Mouse (Mus musculus) lung, postnatal 36 days (tissue): ENCODE results near the gene Bnipl.

Experiments
- DNase-seq: peaks from one replicate; pipeline ENCODE4 v3.0.0; 2022; ENCODE audit warnings: mixed read lengths

Gene Bnipl

DNA sequence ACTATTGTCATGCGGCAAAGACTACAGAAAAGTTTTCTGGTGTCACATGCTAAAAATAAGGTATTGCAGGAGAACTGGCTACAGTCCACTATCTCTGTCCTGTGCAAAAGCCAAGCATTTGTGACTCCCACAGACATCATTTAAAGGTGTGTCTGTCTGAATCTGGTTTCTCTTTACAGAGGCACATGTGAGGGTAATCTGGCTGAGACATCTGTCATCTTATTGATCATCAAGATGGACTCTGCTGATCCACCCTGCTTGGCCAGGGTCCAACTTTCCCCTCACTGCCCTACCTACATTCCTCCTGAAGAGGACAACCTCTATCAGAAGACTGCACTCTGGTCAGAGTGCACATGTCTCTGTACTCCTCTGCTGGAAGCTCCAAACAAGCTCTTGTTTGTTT lies 26.2 kb upstream of the Bnipl start:
- no peak for DNase-seq

GRCm38 (mm10) chr3:95276428-95276934 lies 25.5 kb upstream of the Bnipl start:
- no peak for DNase-seq

- no peak for DNase-seq
Measured at GRCm38 (mm10) chr3:95275161-95275560, 24.2 kb upstream of the Bnipl start.

- no peak for DNase-seq
Measured at GRCm38 (mm10) chr3:95274453-95274852, 23.5 kb upstream of the Bnipl start.

- DNase-seq = no peak
Measured at GRCm38 (mm10) chr3:95273471-95273870, 22.5 kb upstream of the Bnipl start.

DNA sequence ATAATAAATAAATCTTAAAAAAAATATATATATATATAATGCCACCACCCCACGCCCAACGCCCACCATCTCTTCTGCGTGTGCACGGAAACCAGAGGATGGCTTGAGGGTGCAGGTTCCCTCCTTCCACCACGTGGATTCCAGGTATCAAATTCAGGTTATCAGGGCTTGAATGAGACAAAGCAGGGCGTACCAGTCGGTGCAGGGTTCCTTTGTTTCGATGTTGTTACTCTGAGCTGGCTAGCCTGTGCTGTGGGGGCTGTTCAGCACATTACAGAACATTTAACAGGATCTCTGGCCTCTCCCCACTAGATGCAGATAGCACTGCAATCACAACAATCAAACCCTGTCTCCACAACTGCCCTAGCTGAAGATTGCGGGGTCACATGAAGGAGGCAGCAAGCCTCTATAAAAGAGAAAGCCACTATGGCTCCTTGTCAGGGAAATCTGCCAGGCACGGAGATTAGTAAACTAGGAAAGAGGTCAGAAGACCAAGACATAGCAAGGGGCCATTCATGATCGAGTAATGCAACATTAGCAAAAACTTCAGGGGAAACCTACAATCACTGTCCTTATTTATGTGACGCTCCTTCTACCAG lies 19.9 kb upstream of the Bnipl start:
- no peak for DNase-seq

DNA sequence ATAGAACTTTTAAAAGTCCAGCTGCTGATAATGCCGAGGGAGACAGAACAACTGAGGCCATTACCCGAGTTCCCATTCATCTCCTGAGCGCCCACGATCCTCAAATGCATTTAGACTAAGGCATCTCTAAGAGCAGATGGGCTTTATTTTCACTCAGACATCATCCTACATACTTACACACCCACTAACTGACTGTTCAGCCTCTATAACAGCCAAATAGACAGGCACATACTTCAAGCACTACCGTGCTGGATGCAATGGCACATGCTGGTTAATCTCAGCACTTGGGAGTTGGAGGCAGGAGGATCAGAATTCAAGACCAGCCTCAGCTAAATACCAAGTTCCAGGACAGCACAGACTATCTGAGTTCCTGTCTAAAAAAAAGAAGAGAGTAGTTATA lies 18.8 kb upstream of the Bnipl start:
- no peak for DNase-seq

DNA sequence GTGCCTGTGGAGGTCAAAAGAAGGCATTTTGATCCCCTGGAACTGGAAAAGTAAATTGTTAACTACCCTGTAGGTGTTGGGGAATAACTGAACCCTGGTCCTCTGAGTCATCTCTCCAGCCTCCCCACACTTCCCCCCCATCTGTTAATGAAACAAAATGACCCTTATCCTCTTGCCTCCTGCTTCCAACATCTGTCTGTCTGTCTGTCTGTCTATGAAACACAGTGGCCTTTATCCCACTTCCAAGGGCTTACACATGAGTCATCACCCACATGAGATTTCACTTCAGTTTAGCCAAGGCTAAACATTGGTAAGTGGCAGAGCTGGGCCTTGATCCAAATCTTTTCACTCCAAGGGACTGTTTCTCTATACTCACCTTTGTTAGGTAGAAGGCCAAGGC lies 16.9 kb upstream of the Bnipl start:
- peak; percentile 47 for DNase-seq

DNA sequence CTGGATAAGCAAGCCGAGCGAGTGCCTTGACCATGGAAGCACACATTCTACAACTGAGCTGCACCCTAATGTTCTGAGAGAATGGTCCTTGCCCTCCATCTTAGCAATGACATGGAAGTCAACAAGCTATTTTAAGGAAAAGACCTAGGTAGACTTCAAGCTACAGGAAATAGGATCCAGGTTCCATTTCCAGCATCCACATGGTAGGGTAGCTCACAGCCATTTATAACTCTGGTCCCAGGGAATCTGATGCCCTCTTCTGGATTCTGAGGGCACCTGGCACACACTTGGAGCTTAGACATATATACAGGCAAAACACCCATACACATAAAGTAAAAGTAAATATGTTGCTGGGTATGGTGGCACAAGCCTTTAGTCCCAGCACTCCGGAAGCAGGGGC lies 15.1 kb upstream of the Bnipl start:
- DNase-seq = no peak

GRCm38 (mm10) chr3:95264724-95265123 lies 13.7 kb upstream of the Bnipl start:
- no peak for DNase-seq

DNA sequence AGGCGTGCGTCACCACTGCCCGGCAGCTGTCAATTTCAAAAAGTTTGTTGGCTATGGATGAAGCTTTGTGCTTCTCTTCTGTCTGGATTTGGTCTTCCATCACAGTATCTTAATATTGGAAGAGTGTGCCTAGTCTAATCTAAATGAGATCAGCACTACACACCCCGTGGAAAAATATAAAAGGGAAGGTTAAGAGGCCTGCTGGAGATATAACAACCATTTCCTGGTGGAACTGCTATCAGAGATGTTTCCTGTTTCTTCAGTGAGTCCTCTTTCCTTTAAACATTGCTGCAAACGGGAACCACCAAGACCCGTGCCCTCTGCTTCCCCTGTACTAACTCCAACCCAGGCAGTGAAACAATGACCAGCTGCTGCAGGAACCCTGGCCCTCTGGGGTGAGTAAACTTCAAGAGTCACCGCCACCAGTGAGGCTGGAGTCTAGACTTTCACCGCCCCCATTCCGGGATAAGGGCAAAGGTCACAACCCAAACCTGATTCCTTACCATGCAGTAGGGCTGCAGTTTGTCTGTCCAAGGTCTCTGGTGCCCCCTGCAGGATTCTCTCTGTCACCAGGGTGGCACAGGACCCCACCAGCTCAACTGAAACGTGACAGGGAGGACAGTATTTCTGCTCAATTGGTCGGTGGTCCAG lies 12.2 kb upstream of the Bnipl start:
- DNase-seq = peak; percentile 89

DNA sequence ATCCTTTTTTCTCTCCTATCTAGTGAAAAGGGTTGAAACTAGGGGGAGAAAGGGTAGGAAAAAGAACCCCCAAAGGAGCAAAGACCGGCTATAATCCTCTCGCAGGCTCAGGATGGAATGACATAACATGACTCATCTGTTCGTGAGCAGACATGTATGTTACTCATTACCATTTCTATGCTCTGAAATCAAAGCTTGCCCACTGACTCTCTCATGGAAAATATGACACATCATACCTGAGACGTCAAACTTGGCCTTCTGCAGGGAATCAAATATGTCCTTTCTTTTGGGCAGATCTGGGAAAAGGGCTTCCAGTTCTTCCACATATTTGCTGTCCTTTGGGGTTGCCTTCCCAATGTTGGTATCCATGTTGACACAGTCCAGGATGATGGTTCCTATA lies 11.0 kb upstream of the Bnipl start:
- no peak for DNase-seq

DNA sequence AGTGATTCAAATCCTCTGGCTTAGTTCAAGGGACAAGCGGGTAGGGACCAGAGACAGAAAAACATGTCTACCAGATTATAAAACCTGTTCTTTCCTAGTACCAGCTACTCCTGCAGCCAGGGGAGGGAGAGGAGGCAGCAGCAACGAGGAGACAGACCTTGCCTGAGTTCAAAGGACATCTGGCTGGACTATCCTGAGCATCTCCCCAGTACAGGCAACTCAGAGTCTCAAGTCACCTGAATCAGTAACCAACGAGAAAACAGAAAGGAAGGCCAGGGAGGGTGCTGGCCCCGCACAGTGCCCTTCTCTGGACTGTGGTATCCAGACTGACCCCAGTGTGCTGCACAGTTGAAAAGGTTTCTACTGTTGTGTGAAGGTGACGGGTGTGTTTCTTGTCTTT lies 5.9 kb upstream of the Bnipl start:
- no peak for DNase-seq

- DNase-seq = no peak
Measured at GRCm38 (mm10) chr3:95250361-95250760, 632 bp downstream of the Bnipl start.

DNA sequence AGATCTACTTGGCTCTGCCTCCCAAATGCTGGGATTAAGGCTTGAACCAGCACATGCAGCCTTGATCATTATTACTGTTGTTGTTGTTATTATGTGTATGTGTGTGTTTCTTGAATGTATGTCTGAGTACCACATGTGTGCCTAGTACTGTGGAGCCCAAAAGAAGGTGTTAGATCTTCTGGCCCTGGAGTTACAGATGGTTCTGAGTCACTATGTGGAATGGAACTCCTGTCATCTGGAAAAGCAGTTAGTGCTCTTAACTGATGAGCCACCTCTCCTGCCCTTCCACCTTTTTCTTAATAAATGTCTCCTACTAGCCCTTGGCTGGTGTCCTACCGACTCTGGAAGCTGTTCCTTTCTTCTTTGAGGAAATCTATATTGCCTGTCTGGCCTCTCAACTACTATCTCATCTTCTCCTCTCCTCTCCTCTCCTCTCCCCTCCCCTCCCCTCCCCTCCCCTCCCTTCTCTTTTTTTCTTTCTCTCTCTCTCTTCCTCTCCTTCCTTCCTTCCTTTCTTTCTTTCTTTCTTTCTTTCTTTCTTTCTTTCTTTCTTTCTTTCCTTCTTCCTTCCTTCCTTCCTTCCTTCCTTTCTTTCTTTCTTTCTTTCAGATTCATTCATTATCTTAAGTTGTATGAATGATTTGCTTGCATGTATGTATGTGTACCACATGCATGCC lies 3.2 kb downstream of the Bnipl start:
- no peak for DNase-seq

DNA sequence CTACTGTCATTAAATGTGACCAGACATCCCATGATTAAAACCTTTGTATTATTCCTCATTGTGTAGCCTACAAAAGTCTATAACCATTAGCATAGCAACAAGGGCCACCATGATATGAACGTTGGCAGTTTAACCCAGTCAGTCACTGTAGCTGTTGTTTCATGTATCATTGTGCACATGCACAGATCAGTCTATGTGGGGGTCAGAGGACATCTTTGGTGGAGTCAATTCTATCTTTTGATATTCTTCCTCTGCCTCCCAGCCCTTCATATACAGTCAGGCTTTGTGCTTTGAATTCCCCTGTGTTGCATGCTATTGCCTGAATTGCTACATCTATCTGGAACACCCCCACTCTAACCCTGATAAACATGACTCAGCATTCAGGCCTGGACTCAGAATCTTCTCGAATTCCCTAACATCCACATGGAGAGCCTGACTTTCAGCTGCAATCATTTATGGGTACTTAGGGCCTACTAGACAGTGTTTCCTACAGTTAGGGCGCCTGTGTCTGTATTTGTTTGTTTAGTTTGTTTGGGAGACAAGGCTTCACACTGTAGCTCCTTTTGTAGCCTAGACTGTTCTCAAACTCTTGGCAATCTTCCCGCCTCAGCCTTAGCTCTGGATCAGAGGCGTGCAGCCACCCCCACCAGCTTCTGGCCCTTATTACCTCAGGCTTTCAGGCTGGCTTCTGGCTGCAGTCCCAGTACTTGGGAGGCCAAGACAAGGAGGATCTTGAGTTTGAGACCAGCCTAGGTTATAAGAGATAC lies 4.3 kb downstream of the Bnipl start:
- peak; percentile 70 for DNase-seq

DNA sequence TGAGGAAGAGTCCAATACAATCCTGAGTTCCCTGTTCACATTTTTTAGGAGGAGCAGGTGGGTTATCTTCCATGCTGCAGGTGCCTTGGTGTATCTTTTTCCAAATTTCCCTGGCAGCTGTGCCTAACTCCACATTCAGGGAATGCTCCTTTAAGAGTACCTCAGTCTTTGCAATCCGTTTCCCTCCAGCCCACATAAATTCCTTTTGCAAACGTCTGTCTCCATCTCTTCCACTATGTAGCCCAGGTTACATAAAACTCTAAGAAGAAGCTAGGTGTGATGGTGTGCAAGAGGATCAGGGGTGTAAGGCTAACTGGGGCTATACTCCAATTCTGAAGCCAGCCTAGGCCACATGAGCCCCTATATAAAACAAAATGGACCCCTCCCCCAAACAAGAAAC lies 7.9 kb downstream of the Bnipl start:
- DNase-seq = no peak

DNA sequence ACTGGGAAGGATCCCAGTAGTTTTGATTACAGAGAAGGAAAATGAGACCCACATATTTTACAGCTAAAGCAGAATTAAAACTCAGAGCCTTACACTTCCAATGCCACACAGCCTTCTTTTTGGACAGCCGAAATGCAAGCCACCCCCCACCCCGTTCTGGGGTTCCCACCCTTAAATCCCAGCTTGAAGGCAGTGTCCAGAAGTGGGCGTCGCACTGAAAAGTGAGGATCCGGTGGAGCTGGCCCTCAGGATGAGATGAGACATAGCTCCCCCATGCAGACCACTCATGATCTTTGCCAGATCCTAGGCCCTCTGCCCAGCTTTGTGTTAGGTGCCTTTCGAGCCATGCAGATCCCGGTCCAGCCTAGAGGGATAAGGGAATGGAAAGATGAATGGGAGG lies 9.5 kb downstream of the Bnipl start, which contains the start of gene Gm128:
Gene Gm128, minus strand, starts transcription at position 101 of the 400 bp plus-strand sequence.
- DNase-seq = no peak

DNA sequence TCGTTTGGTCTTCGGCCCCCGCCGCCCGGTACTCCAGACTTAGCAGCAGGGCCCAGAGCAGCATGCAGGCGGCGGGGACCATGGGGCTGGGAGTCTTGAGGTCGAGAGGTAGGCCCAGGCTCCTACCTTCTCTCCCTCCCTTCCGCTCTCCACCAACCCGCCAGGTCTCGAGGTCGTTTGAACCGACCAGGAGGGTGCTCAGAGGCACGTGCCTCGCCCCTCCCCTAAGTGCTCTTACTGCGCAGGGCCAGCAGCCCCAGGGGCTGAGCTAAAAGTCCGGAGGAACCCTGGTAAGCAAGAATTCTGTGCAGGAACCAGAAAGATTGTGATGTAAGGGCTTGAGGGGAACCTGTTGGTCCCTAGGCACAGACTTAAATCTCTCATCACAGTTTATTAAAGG lies 10.1 kb downstream of the Bnipl start:
- DNase-seq = no peak

DNA sequence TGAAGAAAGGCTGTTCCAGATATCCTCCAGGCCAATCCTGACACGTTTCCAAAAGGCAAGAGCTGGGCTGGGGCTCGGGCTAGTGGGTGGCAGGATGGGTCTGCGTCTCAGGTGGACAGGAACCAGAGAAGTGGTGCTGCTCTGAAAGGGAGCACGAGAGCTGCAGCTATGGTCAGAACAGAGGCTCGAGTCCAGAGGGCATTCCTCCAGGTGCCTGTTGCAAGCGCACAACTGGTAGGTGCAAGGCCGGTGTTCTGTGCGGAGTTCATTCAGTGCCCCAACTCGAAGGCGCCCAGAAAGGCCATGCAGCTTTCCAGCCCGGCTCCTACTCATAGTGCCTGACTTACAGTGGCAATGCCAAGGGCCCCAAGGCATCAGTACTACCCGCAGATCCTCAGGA lies 11.0 kb downstream of the Bnipl start:
- DNase-seq = no peak

- no peak for DNase-seq
Measured at GRCm38 (mm10) chr3:95239022-95239421, 12.0 kb downstream of the Bnipl start.

DNA sequence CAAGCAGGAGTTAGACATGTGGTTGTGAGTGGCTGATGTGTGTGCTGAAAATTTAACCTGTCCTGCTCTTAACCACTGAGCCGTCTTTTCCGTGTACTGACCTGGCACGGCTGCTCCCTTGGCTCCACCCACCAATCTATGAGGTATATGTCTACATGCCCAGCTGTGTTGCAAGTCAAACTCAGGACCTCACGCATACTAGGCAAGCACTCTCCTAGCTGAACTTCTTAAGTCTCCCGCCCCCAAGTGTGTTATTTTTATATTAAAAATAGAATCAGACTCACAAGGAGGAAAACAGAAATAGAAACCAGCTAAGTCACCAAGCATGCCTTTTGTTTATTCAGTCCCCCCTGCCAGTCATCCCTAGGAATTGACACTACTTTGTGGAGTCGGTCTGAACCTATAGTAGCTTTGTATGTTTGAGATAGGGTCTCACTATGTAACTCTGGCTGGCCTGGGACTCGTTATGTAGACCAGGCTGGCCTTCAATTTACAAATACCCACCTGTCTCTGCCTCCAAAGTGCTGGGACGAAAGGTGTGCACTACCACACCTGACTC lies 13.4 kb downstream of the Bnipl start:
- peak; percentile 64 for DNase-seq
